In the genomic region with DNA sequence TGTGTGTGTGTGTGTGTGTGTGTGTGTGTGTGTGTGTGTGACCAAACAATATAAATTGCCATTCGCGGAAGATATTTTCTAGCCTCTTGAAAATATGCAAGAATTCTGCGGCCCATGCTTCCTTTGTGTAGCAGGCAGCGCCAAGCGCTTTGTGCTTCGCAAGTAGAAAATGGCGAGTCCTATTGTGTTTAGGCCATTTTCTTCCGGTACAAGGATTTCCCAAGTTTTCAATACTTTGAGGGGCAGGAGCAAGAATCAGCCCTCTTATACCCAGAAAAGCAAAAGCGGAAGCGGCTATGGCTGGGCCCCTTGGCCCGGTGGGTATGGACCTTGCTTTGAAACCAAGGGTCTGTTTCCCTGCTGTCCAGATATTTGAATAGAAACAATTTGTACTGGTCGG, we compare ENCODE assay signal across 11 mouse cellular contexts.
DNase-seq lines count a peak whose midpoint lies in the region; ATAC-seq lines count a peak whose summit lies in the region.
"Had no signal": no experiment of that assay in that cellular context is flagged by ENCODE, and none has a peak within 500 bp of the region (broad histone marks: within the 10 kb centered on the region; RNA-seq: fewer than 3 reads in every experiment).

No protein-coding gene starts in this region.

- H3K4me2 ChIP-seq in forebrain, embryonic 14.5 days (ENCODE audit: low read length) = peak overlapping the region; percentile 98
- peak overlapping the region; percentile 88 for H3K4me2 ChIP-seq in midbrain, embryonic 12.5 days (replicated peaks)

- WGBS in forebrain, embryonic 14.5 days = 0% methylated on average over 12 of the region's 12 CpGs
- 1% methylated on average over 12 of the region's 12 CpGs for WGBS in midbrain, embryonic 12.5 days

- peak; percentile 21 for DNase-seq in right cerebral cortex, postnatal 25 days
- no peak for DNase-seq in right cerebral cortex, postnatal 4 days
- DNase-seq in forebrain, embryonic 14.5 days (ENCODE audit: low spot score) = no peak
- DNase-seq in thymus, postnatal 36 days = no peak
- DNase-seq in testis, postnatal 14 days (ENCODE audit: low spot score) = no peak
- no peak for DNase-seq in c-Kit-positive CD71-positive TER-119-positive erythroid progenitor cells, embryonic 14.5 days (ENCODE audit: low spot score)
- DNase-seq: heart, postnatal 36 days; kidney, postnatal 25 days; left cerebral cortex, postnatal 4 days; liver, postnatal 0 days had no signal

- peaks cover 30% of the 10 kb centered on the region for H3K4me1 ChIP-seq in forebrain, embryonic 14.5 days (ENCODE audit: control insufficient read depth, insufficient read depth, low read length)
- H3K4me1 ChIP-seq in midbrain, embryonic 12.5 days = peaks cover 34% of the 10 kb centered on the region

- peaks cover 14% of the 10 kb centered on the region; the same call in 1 of the 2 replicates for H3K36me3 ChIP-seq in forebrain, embryonic 14.5 days (ENCODE audit: control insufficient read depth, insufficient read depth, low read length)
- peaks cover 16% of the 10 kb centered on the region for H3K36me3 ChIP-seq in midbrain, embryonic 12.5 days

- no peaks in the 10 kb centered on the region for H3K9me3 ChIP-seq in forebrain, embryonic 14.5 days (replicated peaks; ENCODE audit: control insufficient read depth, low read length)
- H3K9me3 ChIP-seq in midbrain, embryonic 12.5 days = no peaks in the 10 kb centered on the region

- H3K27ac ChIP-seq in forebrain, embryonic 14.5 days (ENCODE audit: low read depth, low read length) = peak overlapping the region; percentile 99
- peak overlapping the region; percentile 100 for H3K27ac ChIP-seq in midbrain, embryonic 12.5 days (replicated peaks)

- H3K9ac ChIP-seq in forebrain, embryonic 14.5 days (ENCODE audit: low read length) = peak overlapping the region; percentile 99
- H3K9ac ChIP-seq in midbrain, embryonic 12.5 days (replicated peaks) = peak overlapping the region; percentile 98
- H3K9ac ChIP-seq: liver, postnatal 0 days had no signal

- no peak for ATAC-seq in forebrain, embryonic 14.5 days
- no peak for ATAC-seq in midbrain, embryonic 12.5 days (ENCODE audit: low FRiP score, low read depth)
- ATAC-seq: liver, postnatal 0 days had no signal

- H3K27me3 ChIP-seq in forebrain, embryonic 14.5 days (replicated peaks; ENCODE audit: control insufficient read depth, insufficient read depth, low read length) = no peaks in the 10 kb centered on the region
- H3K27me3 ChIP-seq in midbrain, embryonic 12.5 days = no peaks in the 10 kb centered on the region

- H3K4me3 ChIP-seq in forebrain, embryonic 14.5 days (ENCODE audit: low read depth, low read length) = peak overlapping the region; percentile 71
- H3K4me3 ChIP-seq in midbrain, embryonic 12.5 days = peak overlapping the region; percentile 81
